Mouse (Mus musculus): ENCODE measurements around the gene F5.
"Not testable (repeated sequence)": the region's sequence is repeated elsewhere in the genome, so short reads cannot be mapped to it uniquely, and the experiment has no call there.

The F5 gene

DNA sequence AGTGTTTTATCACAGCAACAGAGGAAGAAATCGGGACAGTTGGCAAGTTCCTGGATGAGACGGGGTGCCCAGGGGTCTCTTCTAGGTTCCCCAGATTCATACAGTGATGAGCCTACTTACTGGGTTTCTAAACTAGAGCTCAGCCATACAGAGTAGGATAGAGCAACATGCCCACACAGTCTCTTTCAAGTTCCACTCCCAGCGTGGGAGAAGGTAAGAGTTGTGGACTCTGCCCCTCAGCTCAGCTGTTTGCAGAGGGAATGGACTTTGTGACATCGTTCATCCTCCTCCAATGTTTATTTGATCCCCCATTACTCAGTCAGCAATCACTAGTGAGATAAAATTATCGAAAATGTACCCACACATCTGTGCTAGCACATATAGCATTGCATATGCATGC, 11.1 kb downstream of the F5 start:
- DNase-seq = no peak

- DNase-seq = no peak
These were observed 17.2 kb downstream of the F5 start for GRCm38 (mm10) chr1:164168818-164169217.

GRCm38 (mm10) chr1:164170434-164170833, 18.8 kb downstream of the F5 start:
- no peak for DNase-seq

DNA sequence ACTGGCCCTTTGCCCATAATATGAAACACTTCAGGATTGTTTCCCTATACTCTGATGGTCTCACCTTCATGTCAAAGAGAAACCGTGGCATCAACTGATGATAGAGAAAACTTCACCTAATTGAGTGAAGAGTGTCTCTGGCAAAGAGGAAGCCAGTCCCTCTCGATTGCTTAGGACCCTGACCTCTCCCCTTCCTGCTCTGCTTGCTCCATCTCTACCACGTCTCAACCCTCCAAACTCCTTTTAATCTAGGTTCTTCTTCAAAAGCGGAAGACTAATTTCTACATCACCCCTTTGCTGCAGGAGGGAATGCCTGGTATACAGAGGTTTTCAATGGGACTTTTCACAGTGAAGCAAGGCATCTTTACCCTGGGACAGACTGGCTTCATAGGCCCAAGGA, 21.5 kb downstream of the F5 start:
- DNase-seq = no peak

DNA sequence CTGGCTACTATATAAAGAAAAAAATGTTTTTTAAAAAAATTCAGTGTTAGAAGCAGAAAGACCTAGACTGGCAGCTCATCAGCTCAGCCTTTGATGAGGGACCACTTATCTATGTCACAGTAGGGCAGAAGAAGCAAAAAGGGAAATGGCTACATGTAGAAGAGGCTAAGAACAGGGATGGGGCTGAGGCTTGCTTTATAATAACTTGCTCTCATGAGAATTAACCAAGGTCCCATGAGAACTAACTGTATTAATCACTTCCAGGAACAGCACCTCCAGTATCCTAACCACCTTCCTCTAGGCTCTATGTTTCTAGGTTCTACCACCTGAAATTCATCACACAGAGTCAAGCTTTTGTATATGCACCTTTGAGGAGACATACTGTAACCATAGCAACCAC, 25.2 kb downstream of the F5 start:
- no peak for DNase-seq

DNA sequence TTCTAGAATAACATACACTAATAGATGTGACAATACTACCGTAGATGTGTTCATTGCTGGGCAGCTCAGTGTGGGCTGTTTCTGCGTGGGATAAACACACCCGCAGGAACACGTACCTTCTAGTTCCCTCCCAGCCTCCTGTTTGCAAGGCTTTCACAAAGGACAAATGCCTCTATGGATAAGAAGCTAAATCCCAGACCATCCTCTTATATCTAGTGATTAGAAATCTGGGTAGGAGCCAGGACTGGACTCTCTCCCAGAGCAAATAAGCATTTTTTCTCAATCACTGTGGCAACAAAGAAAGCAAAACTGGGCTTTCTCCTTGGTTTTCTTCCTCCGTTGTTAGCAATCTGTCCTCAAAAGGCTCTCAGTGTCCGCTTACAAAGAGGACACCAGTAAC, 26.8 kb downstream of the F5 start:
- DNase-seq = no peak

DNA sequence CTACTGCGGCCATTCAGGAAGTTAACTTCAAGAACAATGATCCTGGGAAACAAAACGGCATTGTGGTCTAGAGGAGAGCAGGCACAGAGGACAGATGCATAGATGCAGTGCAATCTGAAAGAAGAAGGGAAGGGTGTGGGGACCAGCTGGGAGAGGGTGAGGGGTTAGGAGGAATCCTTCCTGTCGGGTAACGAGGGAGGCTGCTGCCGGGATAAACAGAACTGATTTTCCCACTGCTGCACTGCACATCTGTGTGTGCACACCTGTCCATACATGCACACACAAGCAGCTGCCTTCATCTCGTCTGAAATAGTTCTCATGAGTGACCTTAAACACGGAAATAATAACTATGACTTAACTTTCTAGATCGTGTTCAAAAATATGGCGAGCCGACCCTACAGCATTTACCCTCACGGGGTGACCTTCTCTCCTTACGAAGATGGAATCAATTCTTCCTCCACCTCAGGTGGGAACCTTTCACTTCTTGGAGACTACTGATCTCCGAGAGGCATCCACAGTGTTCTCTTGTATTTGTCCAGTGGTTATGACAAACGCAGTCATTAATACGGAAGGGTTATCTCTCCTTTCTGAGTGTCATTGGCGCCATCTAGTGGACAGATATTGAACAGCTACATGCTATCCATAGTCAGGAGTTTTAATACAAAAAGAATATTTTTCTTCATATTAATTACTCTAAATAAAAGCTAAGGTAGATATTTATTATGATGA, 32.7 kb downstream of the F5 start:
- DNase-seq = peak; percentile 63

DNA sequence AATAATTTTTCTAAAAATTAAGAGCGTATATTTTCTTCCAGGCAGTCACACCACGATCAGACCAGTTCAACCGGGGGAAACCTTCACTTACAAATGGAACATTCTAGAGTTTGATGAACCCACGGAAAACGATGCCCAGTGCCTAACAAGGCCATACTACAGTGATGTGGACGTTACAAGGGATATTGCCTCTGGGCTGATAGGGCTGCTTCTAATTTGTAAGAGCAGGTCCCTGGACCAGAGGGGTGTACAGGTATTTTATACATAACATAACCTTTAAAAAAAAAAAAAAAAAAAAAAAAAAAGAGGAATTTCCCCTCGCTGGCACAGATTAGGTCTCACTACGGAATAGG, 33.2 kb downstream of the F5 start:
- no peak for DNase-seq

DNA sequence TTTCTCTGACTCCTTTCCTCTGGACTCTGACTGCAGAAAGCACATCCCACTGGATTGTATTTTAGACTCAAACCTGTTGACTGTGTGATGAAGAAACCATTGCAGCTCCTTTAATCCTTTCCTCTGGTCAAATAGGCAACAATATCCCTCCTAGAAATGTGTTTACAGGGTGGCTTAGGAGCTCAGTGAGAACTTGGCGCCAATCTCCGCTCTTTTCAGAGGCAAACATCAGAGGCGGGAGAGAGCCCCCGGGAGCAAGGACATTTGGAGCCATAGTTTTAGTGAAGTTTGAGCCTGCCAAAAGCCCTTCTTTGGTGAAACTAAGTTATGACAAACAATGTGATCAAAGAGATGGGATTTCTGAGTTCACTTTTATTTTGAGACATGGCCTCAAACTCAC, 33.7 kb downstream of the F5 start:
- no peak for DNase-seq

GRCm38 (mm10) chr1:164187002-164187560, 35.4 kb downstream of the F5 start:
- DNase-seq = no peak

DNA sequence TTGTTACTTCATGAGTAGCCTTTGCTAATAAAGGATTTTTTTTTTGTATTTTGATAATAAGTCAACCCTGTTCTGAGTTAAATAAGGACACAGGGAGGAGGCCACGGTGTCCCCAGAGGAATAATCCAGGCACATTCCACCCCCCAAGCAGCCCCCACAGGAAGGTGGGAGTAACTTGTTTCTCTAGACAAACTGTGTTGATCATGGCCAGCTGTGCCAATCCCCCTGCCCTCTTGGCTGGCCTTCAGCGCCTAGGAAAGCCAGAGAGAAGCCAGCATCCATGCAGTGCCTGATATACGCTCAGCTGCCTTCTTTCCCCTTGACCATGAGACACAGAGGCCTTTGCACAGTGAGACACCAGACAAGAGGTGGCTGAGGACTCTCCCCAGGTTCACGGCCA, 47.9 kb downstream of the F5 start:
- no peak for DNase-seq

- no peak for DNase-seq
These were observed 56.8 kb downstream of the F5 start for GRCm38 (mm10) chr1:164208437-164208836.

GRCm38 (mm10) chr1:164210899-164211298, 59.3 kb downstream of the F5 start:
- no peak for DNase-seq

DNA sequence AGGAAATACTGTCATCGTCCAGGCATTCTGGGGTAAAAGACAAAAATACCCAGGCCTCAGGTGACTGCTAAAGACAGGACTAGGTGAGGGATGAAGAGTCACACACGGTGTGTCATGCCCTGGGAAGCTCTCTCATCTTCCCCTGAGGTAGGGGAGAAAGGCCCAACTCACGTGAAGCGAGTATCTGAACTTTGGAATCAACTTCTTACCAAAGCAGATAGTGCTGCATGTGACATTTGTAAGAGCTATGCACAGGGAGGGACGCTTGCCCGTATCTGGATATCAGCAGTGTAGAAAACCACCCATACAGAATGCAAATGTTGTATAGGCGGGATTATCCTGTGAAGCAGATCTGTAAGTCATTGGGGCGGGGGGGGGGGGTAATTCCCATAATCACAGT, 61.0 kb downstream of the F5 start:
- DNase-seq = no peak

GRCm38 (mm10) chr1:164214190-164214589, 62.6 kb downstream of the F5 start:
- no peak for DNase-seq

DNA sequence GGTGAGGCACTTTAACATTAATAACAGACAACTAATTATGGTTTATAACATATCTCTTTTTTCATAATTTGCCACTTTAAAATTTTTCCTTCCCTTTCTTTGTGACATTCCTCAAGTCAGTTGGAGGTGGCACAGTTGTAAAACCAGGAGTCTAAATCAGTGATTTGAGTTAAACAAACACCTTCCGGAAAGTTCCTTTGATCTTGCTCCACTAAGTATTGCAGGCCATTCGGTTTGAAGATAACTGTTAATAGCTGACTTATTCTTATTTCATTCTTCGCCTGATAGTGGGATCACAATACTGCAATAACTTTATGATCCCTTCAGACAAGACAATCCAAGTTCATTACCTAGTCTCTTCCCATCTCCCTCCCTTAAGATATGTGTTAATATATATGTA, 63.5 kb downstream of the F5 start:
- no peak for DNase-seq

DNA sequence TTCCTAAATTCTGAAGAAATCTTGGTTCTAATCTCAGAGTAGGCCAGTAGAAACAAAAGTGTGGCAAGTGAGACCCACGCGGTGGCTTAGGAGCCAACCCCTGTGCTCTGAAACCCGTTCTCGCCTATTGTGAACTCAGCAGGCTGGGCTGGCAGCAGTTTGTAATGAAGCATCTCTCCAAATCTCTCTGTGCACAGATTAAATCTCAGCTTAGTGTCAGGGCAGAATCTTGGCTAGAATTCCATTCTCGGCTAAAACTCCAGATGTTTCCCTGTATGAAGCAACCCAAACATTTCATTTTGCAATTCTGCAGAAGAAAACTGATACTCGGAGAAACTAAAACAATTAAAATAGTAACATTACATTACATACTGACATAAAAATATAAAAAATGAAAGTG, 63.9 kb downstream of the F5 start:
- DNase-seq = no peak

DNA sequence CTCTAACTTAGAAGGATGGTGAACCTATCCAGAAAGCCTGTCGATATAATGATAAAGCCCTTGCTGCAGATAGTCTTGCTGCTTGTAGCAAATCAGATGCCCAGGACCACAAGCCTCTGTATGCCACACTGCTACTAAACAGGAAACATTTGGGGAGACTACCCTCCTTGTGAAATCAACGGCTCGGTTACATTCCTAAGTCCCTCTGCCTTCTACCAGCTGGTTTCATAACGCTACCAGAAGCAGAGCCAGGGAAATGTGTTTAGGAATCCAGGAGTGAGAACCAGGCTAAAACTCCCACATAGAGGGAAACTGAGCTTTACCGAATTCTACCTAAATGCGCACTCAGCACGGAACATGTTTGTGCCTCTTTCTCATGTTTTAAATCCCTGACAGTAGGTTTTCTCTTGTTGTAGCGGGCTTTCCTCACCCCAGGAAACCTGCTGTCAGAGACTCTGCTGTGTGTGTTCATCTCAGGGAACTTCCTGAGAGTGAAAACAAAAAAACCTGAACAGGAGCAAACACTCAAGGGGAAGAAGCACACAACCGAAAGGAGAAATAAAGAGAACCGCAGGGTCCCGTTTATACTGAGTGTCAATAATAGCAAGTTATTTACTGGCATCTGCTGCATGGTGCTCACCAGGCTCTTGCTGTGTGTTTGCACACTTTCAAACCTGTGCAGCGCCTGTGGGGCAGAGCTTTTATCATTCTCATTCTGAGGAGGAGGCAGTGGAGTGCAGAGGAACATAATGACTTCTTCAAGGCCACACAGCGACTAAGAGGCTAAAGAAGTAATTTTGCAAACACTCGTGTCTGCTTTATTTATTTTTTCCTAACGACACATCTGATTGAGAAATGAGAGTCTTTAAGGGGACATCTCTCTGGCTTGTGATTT, 66.4 kb downstream of the F5 start:
- no peak for DNase-seq

- no peak for DNase-seq
These were observed 68.6 kb downstream of the F5 start for GRCm38 (mm10) chr1:164220261-164220660.

- no peak for DNase-seq
These were observed 71.5 kb downstream of the F5 start for GRCm38 (mm10) chr1:164223089-164223488.

DNA sequence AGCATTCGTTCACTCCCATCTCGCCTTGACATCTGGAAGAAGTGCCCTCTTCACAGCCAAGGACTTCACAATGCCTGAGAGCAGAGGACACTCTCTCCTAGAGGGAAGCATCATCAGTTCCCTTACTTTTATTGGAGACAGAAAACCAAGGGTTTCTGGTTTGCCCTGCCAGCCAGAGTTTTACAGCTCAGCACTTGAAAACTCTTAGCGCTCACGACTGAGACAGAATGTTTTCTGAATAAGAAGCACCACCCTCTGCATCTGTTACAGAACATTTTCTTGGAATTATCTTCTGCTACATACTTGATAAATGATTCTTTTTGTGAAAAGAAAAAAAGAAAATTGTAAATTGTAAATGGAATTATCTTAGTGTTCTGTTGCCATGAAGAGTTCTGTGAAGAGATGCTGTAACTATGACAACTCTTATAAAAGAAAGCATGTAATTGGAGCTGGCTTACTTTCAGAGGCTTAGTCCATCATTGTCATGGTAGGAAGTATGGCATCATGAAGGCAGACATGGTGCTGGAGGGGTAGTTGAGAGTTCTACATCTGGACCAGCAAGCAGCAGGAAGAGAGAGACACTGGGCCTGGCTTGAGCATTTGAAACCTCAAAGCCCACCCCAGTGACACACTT, 80.4 kb downstream of the F5 start:
- not testable (repeated sequence) for DNase-seq

DNA sequence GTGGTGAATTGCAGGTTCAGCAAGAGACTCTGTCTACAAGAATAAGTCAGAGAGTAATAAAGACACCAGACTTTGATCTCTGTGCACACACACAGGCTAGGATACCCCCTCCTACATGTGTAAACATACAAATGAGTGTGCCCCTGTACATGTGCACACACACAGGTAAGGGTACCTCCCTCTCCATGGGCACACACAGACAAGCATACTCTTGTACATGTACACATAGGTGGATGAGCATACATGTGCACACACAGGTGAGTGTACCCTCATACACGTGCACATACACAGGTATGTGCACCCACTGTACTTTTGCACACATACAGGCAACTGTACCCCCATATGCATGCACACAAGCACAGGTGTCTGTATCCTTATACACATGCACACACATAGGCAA, 81.8 kb downstream of the F5 start:
- no peak for DNase-seq

GRCm38 (mm10) chr1:164235078-164235477, 83.4 kb downstream of the F5 start:
- no peak for DNase-seq

- no peak for DNase-seq
These were observed 84.4 kb downstream of the F5 start for GRCm38 (mm10) chr1:164236078-164236477.

All from right cerebral cortex, postnatal 14 days (tissue).